Mouse (Mus musculus) activated CD4-positive, CD25-positive, alpha-beta regulatory T cell (primary cell): Measurements from ENCODE around the gene 1600015I10Rik. TPM values are rescaled to one million over a fixed set of nuclear protein-coding genes. Genes with fewer than 3 reads are reported as not detected.

Experiments
- polyA plus RNA-seq, 2 experiments: library from polyadenylated mRNA; unstranded; fragments of 100-300 nt; shearing (Covaris generic); gene quantifications; one replicate each; pipeline ENCODE4 v1.2.1; 2017

Gene 1600015I10Rik
- polyA plus RNA-seq: not detected

GRCm38 (mm10) chr6:48929595-48929994 lies at the start of gene 1600015I10Rik:
TSS of gene 1600015I10Rik (plus strand) at chr6:48929895.

DNA sequence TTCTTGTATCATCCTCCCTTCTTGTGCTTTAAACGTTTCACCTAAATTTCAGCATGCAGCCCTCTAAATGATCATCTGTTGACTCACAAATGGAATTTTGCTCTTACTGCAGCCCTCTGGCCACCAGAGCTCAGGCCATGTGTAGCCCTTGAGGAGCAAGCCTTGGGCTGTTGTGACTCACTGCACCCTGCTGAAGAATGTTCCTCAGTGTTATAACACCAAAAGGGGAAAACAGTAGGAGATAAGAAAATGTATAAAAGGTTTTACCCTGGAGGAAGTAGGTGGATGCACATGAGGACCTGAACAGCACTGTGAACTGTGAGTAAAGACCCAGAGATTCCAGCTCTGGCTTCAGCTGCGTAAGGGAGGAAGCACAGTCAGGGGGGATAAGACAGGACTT lies 45.0 kb downstream of the 1600015I10Rik start, which contains the start of gene Doxl2:
TSS of gene Doxl2 (plus strand) at position 301 of the 400 bp plus-strand sequence.

Other genes starting within 250 kb of the 1600015I10Rik start
- gene Gimap4, start 245.3 kb upstream of the 1600015I10Rik start, polyA plus RNA-seq: 1,000 to 10,000 TPM; 1,333 to 1,797 TPM
- gene Gimap6, start 221.7 kb upstream of the 1600015I10Rik start, polyA plus RNA-seq: 100 to 1,000 TPM; 817 to 869 TPM
- 10 to 100 TPM; 17.3 to 28.7 TPM for gene Gm28053, start 211.3 kb upstream of the 1600015I10Rik start, polyA plus RNA-seq
- gene Gimap7, start 211.3 kb upstream of the 1600015I10Rik start, polyA plus RNA-seq: 100 to 1,000 TPM; 203 to 540 TPM
- gene Gimap1, start 190.8 kb upstream of the 1600015I10Rik start, polyA plus RNA-seq: 100 to 1,000 TPM; 503 to 521 TPM
- gene Gimap5, start 183.7 kb upstream of the 1600015I10Rik start, polyA plus RNA-seq: 100 to 1,000 TPM; 206 to 224 TPM
- 1,000 to 10,000 TPM; 1,187 to 1,607 TPM for gene Gimap3, start 159.0 kb upstream of the 1600015I10Rik start, polyA plus RNA-seq
- 1 to 10 TPM; 5.1 to 6.5 TPM for gene Tmem176a, start 89.0 kb upstream of the 1600015I10Rik start, polyA plus RNA-seq
- 10 to 100 TPM; 10.2 to 19.0 TPM for gene Tmem176b, start 88.4 kb upstream of the 1600015I10Rik start, polyA plus RNA-seq
- gene Aoc1, start 57.0 kb upstream of the 1600015I10Rik start, polyA plus RNA-seq: under 1 TPM in 1 of 2 experiments, not detected in 1; 0.57 TPM
- gene Doxl2, start 45.1 kb downstream of the 1600015I10Rik start, polyA plus RNA-seq: under 1 TPM in 1 of 2 experiments, not detected in 1; 0.71 TPM
- not detected for gene Svs1, start 57.0 kb downstream of the 1600015I10Rik start, polyA plus RNA-seq
- gene Gpnmb, start 106.7 kb downstream of the 1600015I10Rik start, polyA plus RNA-seq: 1 to 10 TPM; 2.8 to 3.5 TPM
- 10 to 100 TPM; 60.6 to 87.8 TPM for gene Malsu1, start 143.9 kb downstream of the 1600015I10Rik start, polyA plus RNA-seq